Mouse (Mus musculus): ENCODE results near the gene Hdhd5.

DNA sequence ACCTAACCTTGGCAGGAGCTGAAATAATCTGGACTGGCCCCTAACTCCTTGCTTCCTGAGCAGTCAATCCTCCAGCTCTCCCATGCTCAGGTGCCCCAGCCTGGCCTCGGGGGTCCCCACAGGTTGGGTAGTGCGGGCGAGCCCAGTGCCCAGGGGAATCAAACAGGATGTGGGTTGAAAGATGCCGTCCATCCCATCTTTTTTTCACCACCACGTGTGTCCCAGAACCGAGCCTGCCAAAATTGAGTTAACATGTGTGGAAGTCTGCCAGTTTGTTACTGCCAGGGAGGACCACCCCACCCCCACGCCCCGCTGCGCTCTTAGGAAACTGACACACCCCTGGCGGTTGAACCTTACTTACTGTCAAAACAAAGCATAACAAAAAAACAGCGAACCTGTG is 67.2 kb downstream of the Hdhd5 start:
- TF ChIP-seq CTCF (IDR thresholded peaks at IDR 0.05; ENCODE audit: low read depth) = peak; percentile 38; the same call in 1 of the 2 replicates
- TF ChIP-seq EP300 (IDR thresholded peaks at IDR 0.05; ENCODE audit: low read depth) = no peak

All from liver, postnatal 0 days (tissue).